Mouse (Mus musculus): ENCODE measurements at regions not wholly inside any gene's neighbourhood (a gene's known extent, or its start where the extent isn't known, plus 50 kb on each side); places are given as distances from the start of the nearest gene placed in this dataset.

GRCm38 (mm10) chr8:86359518-86359917, 221.0 kb downstream of the Abcc12 start:
- no peak for DNase-seq (ENCODE audit: low spot score)

GRCm38 (mm10) chr8:86353816-86354215, 226.7 kb downstream of the Abcc12 start:
- DNase-seq (ENCODE audit: low spot score): no peak

DNA sequence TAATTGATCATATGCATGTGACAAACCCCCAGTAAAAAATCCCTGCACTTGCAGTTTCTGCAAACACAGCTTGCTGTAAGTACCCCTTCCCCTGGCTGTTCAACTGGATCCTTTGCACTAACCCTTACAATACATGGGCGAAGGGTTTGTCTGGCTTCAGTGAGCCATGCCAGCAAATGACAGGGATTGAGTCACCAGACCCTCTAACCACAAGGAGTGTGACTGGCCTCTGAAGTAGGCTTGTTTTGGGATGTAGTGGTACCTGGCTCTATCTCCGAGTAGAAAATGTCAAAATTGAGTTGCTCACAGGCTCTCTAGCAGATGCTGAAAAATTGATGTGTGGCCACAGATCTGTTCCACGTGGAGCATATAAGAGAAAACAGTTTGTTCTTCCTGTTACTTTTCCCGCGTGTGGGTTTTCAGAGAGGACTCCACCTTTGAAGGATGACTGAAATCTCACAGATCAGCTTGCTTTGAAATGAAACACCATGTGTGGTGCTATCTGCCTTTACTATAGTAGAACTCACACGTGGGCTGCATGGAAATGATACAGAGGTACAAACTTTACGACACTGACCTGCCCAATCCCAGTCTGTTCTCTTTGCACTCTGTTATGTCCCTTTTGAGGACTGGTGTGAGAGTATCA, 228.8 kb downstream of the Abcc12 start:
- DNase-seq (ENCODE audit: low spot score): no peak

DNA sequence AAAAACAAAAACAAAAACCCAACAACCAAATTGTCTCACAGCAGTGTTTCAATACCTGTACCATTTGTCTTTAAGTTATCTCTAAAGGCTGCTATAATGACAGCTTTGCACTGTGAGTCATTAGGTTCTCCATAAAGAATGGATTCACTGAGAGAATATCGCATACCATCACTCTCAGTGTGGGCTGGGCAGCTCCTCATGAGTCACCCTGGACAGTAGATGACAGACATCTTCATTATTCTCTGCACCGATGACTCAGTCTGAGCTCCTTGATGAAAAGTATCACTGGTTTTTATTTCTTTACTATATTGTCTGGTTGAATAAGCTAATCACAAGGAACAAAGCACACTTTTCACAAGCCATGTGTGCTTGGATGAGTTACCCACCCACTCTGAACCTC, 230.4 kb downstream of the Abcc12 start:
- DNase-seq (ENCODE audit: low spot score): no peak

- no peak for DNase-seq (ENCODE audit: low spot score)
Observed at GRCm38 (mm10) chr8:86342016-86342684, 238.3 kb downstream of the Abcc12 start.

DNA sequence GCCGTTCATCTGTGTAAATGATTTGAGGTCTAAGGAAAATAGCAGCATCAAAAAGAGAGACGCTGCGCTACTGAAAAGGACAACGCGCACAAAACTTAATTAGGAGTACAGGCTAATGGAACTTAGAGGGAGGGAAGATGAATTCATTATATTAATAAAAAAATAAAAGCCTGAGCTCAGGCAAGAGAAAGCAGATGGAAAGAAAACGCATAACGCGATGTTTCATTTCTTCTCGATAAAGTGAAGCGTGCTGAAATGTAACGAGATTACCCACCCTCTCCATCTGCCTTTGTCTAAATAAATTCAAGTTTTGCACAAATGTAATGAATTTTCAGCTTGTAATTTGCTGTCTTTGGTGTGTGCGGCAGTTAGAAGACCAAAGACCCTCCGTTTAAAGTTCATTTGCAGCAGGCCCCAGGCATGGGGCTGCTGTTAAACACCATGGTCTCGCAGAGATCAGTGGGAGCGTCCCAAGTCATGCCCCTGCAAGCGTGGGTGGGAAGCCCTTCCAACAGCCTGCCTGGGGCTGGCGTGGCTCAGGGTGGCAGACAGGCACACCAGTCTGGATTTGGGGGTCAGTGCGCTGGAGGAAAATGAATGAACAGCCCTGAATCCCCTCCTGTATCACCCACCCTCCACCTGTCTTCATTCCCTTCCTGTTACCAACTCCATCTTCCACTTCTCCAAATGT, 241.8 kb downstream of the Abcc12 start:
- DNase-seq (ENCODE audit: low spot score): no peak

GRCm38 (mm10) chr8:86331383-86331782, 249.1 kb downstream of the Abcc12 start:
- DNase-seq (ENCODE audit: low spot score): no peak

GRCm38 (mm10) chr8:86328626-86329025, 251.9 kb downstream of the Abcc12 start:
- DNase-seq (ENCODE audit: low spot score): no peak

- DNase-seq (ENCODE audit: low spot score): no peak
Observed at GRCm38 (mm10) chr8:86327982-86328381, 252.5 kb downstream of the Abcc12 start.

DNA sequence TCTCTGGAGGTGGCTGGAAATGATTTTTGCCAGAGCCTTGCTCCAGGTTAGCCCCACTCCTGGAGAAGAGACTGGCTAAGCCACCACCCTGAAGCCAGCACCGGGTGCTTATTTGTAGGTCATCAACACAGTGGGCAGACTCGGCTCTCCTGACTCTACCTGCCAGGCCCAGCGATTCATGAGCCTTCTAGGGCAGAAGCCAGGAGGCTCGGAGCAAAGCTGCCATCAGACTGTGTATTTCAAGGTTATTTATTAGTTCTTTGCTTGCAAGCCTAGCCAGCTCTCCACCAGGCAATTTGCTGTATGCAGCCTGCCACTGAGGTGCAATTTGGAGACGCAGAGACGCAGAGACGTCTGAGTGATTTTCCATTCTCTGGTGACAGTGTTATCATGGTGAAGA, 255.4 kb downstream of the Abcc12 start:
- no peak for DNase-seq (ENCODE audit: low spot score)

GRCm38 (mm10) chr8:86324542-86324941, 255.9 kb downstream of the Abcc12 start:
- DNase-seq (ENCODE audit: low spot score): no peak

DNA sequence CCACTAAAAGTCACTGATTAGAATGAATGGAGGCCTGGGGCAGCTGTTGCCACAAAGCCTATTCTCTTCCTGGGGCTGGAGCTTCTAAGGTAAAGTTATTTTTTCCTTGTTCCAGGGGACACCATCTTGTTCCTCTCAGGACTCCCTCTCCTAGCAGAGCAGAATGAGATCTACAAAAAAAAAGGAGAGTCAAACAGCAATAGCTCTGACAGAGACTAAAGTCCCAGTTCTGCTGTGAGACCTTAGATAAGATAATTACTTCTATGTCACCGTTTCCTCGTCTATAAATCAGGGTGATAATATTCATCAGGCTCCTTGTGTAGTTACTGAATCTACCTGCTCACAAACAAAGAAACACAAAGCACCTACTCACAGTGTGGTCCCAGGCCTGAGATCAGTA, 256.7 kb downstream of the Abcc12 start:
- no peak for DNase-seq (ENCODE audit: low spot score)

- DNase-seq (ENCODE audit: low spot score): no peak
Observed at GRCm38 (mm10) chr8:86322494-86322893, 258.0 kb downstream of the Abcc12 start.

GRCm38 (mm10) chr8:86320938-86321337, 259.5 kb downstream of the Abcc12 start:
- no peak for DNase-seq (ENCODE audit: low spot score)

DNA sequence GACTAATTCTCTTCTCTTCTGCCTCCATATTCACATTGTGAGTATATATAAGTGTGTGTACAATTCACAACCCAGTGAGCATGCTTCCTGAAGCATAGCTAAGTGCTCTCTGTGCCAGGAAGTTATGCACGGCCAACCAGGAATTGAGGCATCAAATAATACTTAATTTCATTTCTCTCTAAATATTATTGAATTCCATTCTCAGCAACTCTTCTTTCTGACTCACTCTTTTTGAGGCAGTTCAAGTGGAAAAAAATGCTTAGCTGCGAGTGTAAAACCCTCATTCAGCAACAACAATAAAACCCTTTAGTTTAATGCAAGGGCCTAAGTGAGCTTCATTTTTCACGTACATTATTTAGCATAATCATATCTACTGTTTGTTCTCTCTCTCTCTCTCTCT, 262.0 kb downstream of the Abcc12 start:
- no peak for DNase-seq (ENCODE audit: low spot score)

- DNase-seq (ENCODE audit: low spot score): no peak
Observed at GRCm38 (mm10) chr8:86316236-86316635, 264.2 kb downstream of the Abcc12 start.

DNA sequence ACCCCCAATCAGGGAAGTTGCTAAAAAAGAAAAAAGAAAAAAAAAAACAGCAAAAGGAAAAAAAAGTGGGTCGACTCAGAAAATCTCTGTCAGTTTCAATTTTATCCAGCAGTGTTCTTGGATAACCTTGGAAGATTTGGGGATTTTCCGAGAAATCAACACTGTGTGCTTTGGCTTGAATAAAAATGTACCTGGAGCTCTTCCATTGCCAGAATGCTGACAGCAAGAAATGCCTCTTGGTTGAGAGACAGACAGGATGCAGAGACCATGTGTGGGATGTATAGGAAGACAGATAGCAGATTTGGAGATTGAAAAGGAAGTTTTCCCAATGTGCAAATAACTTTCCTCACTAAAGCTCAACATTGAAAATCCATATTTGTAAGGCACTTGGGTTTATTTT, 271.0 kb downstream of the Abcc12 start:
- no peak for DNase-seq (ENCODE audit: low spot score)

GRCm38 (mm10) chr8:86307339-86307738, 273.1 kb downstream of the Abcc12 start:
- no peak for DNase-seq (ENCODE audit: low spot score)

DNA sequence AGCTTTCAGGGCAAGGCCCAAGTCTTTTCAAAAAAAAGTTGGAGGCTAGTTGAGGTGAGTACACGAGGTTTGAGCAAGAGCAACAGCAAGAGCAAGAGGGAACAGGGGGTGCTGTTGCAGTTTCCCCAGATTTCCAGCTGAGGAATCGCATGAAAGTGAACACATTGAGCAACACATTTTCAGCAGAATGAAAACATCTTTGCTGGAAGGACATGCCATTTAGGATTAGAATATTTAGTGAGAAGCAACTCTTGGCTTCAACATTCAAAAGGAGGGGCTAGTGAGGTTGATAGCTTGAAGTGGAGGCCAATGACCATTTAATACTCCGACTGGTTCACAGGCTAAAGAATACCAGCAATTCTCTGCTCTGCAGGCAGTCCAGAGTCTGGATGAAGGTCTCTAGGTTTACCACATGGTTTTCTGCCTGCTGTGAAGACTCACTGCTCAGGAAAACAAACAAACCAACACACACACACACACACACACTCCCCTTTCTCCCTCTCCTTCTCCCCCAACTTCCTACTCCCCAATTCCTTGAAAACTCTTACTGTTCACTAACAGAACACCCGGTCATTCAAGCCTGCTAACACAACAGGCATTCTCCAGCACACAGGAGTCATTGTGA, 278.5 kb downstream of the Abcc12 start:
- DNase-seq (ENCODE audit: low spot score): no peak

DNA sequence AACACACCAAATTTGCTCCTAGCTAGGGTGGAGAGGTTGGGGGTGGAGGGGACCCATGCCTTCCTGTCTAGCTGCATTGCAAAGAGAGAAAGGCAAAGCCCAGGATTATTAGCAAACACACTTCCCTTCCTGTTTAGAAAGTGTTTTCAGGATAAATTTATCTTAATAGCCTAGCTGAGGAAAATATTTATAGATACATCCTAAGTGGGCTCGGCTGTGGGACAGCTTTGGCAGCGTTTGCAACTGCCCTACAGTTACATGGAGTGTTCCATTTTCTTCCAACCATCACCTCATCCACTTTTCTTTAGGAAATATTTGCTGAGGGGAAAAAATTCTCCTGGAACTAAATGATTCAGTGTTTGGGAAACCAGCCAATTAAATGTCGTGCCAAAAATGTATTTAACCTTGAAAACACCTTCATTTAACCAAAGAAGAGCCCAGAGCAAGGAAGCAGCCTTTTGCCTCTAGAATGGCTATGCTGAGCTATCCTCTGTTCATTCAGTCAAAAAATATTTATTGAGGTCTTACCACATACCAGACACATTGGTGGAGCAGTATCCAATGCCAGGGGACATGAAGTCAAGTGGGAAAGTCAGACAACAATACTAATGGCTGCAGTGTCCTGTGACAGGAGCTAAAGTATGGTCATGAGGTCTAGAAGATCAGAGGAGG, 291.6 kb downstream of the Abcc12 start:
- no peak for DNase-seq (ENCODE audit: low spot score)

GRCm38 (mm10) chr8:86282922-86283321, 297.6 kb downstream of the Abcc12 start:
- DNase-seq (ENCODE audit: low spot score): no peak

DNA sequence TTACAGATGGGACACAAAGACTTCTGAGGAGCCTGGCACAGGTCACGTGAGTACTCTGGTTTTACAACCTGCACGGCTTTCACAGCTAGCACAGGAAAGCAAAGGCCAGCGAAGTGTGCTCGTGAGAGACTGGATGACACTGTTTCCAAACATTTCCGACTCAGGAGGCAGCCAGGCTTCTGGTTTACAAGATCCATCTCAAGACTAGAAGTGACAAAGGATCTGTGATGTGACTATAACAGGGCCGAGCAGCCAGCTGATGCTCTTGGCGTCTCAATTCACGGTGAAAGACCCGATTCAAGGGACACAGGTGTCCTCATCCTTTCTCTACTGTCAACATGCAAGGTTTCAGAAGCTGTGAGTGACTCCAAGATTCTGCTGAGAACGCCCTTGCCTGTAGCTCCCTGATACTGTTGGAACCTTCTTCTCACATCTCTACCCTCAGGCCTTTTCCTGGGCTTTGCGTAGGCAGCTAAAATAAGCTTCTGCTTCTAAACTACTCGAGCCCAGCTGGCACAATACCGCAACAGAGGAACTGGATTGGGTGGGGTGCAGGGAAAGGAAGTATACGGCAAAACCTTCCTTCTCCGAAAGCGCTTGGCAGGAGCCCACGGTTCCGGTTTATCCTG, 300.3 kb downstream of the Abcc12 start:
- no peak for DNase-seq (ENCODE audit: low spot score)
